Mouse (Mus musculus): ENCODE data around the gene Hoxa7. TPM values are rescaled to one million over a fixed set of nuclear protein-coding genes. Genes with fewer than 3 reads are reported as not detected.

Gene Hoxa7
- polyA plus RNA-seq, 1 experiment from 2014 or later = 0.28 TPM

DNA sequence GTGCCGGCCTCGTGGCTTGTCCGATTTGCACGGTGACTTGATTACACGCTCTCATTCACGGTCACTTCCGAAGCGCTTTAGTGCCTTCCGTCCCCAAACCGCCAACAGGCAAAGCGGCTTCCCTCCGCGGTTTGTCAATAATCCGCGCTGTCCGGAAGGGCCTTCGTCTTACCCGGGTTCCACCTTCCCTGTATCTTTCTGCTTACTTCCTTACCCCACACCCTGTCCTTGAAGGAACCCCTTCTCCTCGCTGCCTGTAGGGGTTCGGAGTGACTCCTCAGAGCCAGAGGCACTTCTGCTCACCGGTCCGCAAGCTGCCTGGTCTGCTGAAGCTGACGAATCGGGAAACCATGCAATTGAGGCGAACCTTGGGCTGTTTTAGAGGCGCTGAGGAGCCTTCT lies 24.7 kb upstream of the Hoxa7 start:
- no peak for ATAC-seq (ENCODE audit: insufficient number of reproducible peaks, insufficient read depth, low FRiP score, low read depth)
- Histone ChIP-seq H3K36me3 (ENCODE audit: control insufficient read depth, insufficient read depth, low read length) (no peaks in the 10 kb centered on the region), H3K4me3 (ENCODE audit: control insufficient read depth in 1 of 2, insufficient read depth in 1 of 2, low read depth in 1 of 2, low read length in 2 of 2) (no peak overlapping the region), H3K9ac (ENCODE audit: low read length) (no peak overlapping the region), H3K27me3 (ENCODE audit: control insufficient read depth, insufficient read depth, low read length) (peaks cover 98% of the 10 kb centered on the region), H3K27ac (replicated peaks in 1 of 2; ENCODE audit: control insufficient read depth in 1 of 2, insufficient read depth in 1 of 2, low read depth in 2 of 2, low read length in 2 of 2) (no peak overlapping the region), H3K4me1 (ENCODE audit: control insufficient read depth in 2 of 2, insufficient read depth in 2 of 2, low read length in 2 of 2) (peaks cover 0 to 6% of the 10 kb centered on the region in 2 experiments; a peak in 2 of 4 replicates), H3K4me2 (ENCODE audit: low read length) (no peak overlapping the region), H3K9me3 (ENCODE audit: control insufficient read depth, low read length) (no peaks in the 10 kb centered on the region)
- WGBS = under 1% methylated on average over 26 of the region's 26 CpGs

DNA sequence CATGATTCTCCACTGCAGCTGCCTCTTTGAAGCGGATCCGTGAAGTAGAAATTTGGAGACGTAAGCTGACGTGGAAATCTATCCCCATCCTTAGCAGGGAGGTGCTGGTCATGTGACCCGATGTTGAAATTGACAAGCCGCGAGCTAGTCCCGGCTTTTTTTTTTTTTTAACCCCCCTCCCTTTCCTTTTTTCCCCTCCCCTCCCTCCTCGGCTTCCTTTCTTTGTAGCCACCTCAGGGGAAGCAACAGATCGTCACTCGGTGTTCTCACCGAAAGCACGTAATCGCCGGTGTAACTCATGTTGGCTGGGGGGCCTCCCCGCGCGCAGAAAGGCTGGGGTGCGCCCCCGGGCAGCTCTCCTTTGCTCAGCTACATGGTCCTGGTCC lies 24.1 kb upstream of the Hoxa7 start, which contains the start of gene Hoxa11:
Hoxa11 (minus strand) TSS at position 54 of the 386 bp plus-strand sequence.
- peak within 1 kb of the TSS in 1 of 2 experiments; percentile 15; a peak in 1 of 4 replicates for H3K4me3 ChIP-seq (ENCODE audit: control insufficient read depth in 1 of 2, insufficient read depth in 1 of 2, low read depth in 1 of 2, low read length in 2 of 2)
- ATAC-seq (ENCODE audit: insufficient number of reproducible peaks, insufficient read depth, low FRiP score, low read depth) = no peak
- peaks cover 0 to 6% of the 10 kb centered on the region in 2 experiments; a peak in 2 of 4 replicates for H3K4me1 ChIP-seq (ENCODE audit: control insufficient read depth in 2 of 2, insufficient read depth in 2 of 2, low read length in 2 of 2)
- H3K9ac ChIP-seq (ENCODE audit: low read length) = no peak within 1 kb of the TSS
- WGBS = under 1% methylated on average over 20 of the region's 20 CpGs
- no peaks in the 10 kb centered on the region for H3K36me3 ChIP-seq (ENCODE audit: control insufficient read depth, insufficient read depth, low read length)
- H3K9me3 ChIP-seq (ENCODE audit: control insufficient read depth, low read length) = no peaks in the 10 kb centered on the region
- no peak within 1 kb of the TSS for H3K27ac ChIP-seq (replicated peaks in 1 of 2; ENCODE audit: control insufficient read depth in 1 of 2, insufficient read depth in 1 of 2, low read depth in 2 of 2, low read length in 2 of 2)
- peak within 1 kb of the TSS; percentile 33 for H3K4me2 ChIP-seq (ENCODE audit: low read length)
- H3K27me3 ChIP-seq (ENCODE audit: control insufficient read depth, insufficient read depth, low read length) = peaks cover 98% of the 10 kb centered on the region

DNA sequence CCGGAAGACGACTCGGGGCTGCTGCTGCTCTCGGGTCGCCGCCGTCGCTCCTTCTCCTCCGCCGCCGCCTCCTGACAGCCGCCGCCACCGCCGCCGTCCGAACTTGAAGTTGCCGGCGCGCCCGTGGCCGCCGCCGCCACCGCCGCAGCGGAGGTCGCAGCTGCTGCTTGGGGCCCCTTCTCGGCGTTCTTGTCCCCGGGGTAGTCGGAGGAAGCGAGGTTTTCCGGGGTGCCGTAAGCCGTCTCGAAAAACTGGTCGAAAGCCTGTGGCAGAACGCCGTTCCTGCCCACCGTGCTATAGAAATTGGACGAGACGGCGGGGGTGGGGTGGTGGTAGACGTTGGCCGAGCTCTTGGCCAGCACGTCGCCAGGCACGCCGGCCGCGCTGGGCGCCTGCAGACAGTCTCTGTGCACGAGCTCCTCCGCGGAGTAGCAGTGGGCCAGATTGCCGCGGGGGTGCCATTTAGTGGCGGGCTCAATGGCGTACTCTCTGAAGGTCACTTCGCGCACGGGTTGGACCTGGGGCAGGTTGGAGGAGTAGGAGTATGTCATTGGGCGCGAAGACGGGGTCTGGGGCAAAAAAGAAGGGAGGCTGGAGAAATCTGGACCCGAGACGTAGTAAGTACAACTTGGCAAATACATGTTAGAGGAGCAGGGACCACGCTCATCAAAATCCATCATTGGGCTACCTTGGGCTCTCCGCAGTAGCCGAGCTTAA lies 23.5 kb upstream of the Hoxa7 start:
- peak overlapping the region in 1 of 2 experiments; percentile 15; a peak in 1 of 4 replicates for H3K4me3 ChIP-seq (ENCODE audit: control insufficient read depth in 1 of 2, insufficient read depth in 1 of 2, low read depth in 1 of 2, low read length in 2 of 2)

DNA sequence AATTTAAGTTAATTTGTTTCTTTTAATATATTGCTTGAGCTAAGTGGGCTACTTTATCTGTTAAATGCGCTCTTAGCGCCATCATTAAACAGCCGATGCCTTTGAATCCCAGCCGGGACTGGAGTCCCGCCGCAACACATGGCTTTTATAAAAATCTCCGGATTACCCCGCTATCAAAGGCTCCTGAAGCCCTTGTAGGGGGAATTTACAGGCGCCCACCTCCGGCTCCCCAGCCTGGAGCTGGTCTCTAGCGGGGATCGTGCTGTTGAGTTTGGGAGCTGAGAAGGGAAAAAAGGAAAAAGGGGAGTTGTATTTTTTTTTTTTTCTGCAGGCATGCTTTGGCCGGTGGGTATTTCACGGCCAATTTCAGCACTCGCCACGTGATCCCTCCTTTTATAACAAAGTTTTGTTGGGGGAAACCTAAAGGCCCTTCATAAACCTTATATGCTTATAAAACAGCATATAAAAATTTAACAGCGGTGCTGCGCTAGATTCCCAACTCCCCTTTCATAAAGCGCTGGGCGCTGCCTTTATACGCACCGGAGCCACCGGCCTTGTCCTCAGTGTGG lies 22.9 kb upstream of the Hoxa7 start:
- H3K36me3 ChIP-seq (ENCODE audit: control insufficient read depth, insufficient read depth, low read length) = no peaks in the 10 kb centered on the region
- peaks cover 3 to 6% of the 10 kb centered on the region in 2 experiments; a peak in 2 of 4 replicates for H3K4me1 ChIP-seq (ENCODE audit: control insufficient read depth in 2 of 2, insufficient read depth in 2 of 2, low read length in 2 of 2)
- H3K4me3 ChIP-seq (ENCODE audit: control insufficient read depth in 1 of 2, insufficient read depth in 1 of 2, low read depth in 1 of 2, low read length in 2 of 2) = peak overlapping the region in 1 of 2 experiments; percentile 15; a peak in 1 of 4 replicates
- H3K4me2 ChIP-seq (ENCODE audit: low read length) = peak overlapping the region; percentile 33; the same call in 1 of the 2 replicates
- no peaks in the 10 kb centered on the region for H3K9me3 ChIP-seq (ENCODE audit: control insufficient read depth, low read length)
- H3K27ac ChIP-seq (replicated peaks in 1 of 2; ENCODE audit: control insufficient read depth in 1 of 2, insufficient read depth in 1 of 2, low read depth in 2 of 2, low read length in 2 of 2) = no peak overlapping the region
- ATAC-seq (ENCODE audit: insufficient number of reproducible peaks, insufficient read depth, low FRiP score, low read depth) = no peak
- 2% methylated on average over 23 of the region's 23 CpGs for WGBS
- no peak overlapping the region for H3K9ac ChIP-seq (ENCODE audit: low read length)
- peaks cover 100% of the 10 kb centered on the region for H3K27me3 ChIP-seq (ENCODE audit: control insufficient read depth, insufficient read depth, low read length)

More for the DNA sequence above, 23.5 kb upstream of the Hoxa7 start:
- Histone ChIP-seq H3K4me1 (ENCODE audit: control insufficient read depth in 2 of 2, insufficient read depth in 2 of 2, low read length in 2 of 2) (peaks cover under 1 to 6% of the 10 kb centered on the region in 2 experiments; a peak in 2 of 4 replicates), H3K9me3 (ENCODE audit: control insufficient read depth, low read length) (no peaks in the 10 kb centered on the region), H3K27me3 (ENCODE audit: control insufficient read depth, insufficient read depth, low read length) (peaks cover 100% of the 10 kb centered on the region), H3K9ac (ENCODE audit: low read length) (no peak overlapping the region), H3K4me2 (ENCODE audit: low read length) (peak overlapping the region; percentile 33), H3K36me3 (ENCODE audit: control insufficient read depth, insufficient read depth, low read length) (no peaks in the 10 kb centered on the region), H3K27ac (replicated peaks in 1 of 2; ENCODE audit: control insufficient read depth in 1 of 2, insufficient read depth in 1 of 2, low read depth in 2 of 2, low read length in 2 of 2) (no peak overlapping the region)
- no peak for ATAC-seq (ENCODE audit: insufficient number of reproducible peaks, insufficient read depth, low FRiP score, low read depth)
- 1% methylated on average over 59 of the region's 71 CpGs for WGBS

DNA sequence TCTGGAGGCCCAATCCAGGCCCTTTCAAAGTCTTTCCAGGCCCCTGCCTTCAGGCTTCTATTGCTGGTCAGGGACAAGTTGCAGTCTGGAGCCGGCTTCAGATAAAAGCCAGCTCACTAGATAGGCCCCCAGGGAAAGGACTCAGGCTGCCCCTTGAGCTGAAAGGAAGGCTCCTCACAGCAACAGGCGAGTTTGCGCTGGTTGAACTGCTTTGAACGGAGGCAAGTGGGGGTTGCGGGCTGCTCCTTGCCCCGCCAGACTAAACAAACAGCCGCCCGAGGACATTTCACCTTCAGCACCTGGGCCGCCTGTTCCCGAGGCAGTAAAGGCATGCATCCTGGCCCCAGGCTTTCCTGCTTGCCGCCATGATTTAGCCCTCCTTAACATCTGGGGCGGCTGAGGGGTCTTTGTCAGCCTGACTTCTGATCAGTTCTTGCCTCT lies 22.0 kb upstream of the Hoxa7 start:
- H3K4me2 ChIP-seq (ENCODE audit: low read length) = no peak overlapping the region
- H3K36me3 ChIP-seq (ENCODE audit: control insufficient read depth, insufficient read depth, low read length) = no peaks in the 10 kb centered on the region
- H3K27me3 ChIP-seq (ENCODE audit: control insufficient read depth, insufficient read depth, low read length) = peaks cover 99% of the 10 kb centered on the region
- H3K4me3 ChIP-seq (ENCODE audit: control insufficient read depth in 1 of 2, insufficient read depth in 1 of 2, low read depth in 1 of 2, low read length in 2 of 2) = no peak overlapping the region
- no peak for ATAC-seq (ENCODE audit: insufficient number of reproducible peaks, insufficient read depth, low FRiP score, low read depth)
- peaks cover 3 to 6% of the 10 kb centered on the region in 2 experiments; a peak in 2 of 4 replicates for H3K4me1 ChIP-seq (ENCODE audit: control insufficient read depth in 2 of 2, insufficient read depth in 2 of 2, low read length in 2 of 2)
- no peak overlapping the region for H3K9ac ChIP-seq (ENCODE audit: low read length)
- no peak overlapping the region for H3K27ac ChIP-seq (replicated peaks in 1 of 2; ENCODE audit: control insufficient read depth in 1 of 2, insufficient read depth in 1 of 2, low read depth in 2 of 2, low read length in 2 of 2)
- WGBS = under 1% methylated on average over 12 of the region's 12 CpGs
- H3K9me3 ChIP-seq (ENCODE audit: control insufficient read depth, low read length) = no peaks in the 10 kb centered on the region

DNA sequence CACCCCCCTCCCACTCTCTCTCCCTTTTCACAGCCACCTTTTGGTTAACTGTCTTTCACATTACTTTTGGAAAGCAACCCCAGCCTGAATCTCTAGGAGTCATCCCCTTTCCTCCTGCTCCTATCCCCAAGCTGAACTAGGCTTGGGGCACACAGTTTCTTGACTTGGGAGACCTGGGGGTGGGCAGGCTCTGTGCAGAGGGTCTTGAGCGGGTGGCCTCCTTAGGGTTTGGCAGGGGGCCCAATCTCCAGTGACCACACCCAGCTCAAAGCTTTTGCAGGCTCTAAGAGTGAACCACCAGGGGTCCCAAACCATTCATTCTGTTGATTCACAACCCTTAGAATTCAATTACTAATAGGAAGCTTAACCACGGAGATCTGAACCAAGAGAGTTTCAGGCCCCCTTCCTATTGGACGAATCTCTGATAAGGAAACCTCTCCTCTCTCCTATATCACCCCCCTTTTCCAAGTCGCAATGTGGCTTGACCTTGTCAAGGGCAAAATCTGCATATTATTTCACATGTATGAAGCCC lies 21.2 kb upstream of the Hoxa7 start:
- H3K9me3 ChIP-seq (ENCODE audit: control insufficient read depth, low read length) = no peaks in the 10 kb centered on the region
- H3K27ac ChIP-seq (replicated peaks in 1 of 2; ENCODE audit: control insufficient read depth in 1 of 2, insufficient read depth in 1 of 2, low read depth in 2 of 2, low read length in 2 of 2) = no peak overlapping the region
- H3K4me3 ChIP-seq (ENCODE audit: control insufficient read depth in 1 of 2, insufficient read depth in 1 of 2, low read depth in 1 of 2, low read length in 2 of 2) = no peak overlapping the region
- ATAC-seq (ENCODE audit: insufficient number of reproducible peaks, insufficient read depth, low FRiP score, low read depth) = no peak
- H3K4me2 ChIP-seq (ENCODE audit: low read length) = no peak overlapping the region
- H3K4me1 ChIP-seq (ENCODE audit: control insufficient read depth in 2 of 2, insufficient read depth in 2 of 2, low read length in 2 of 2) = peaks cover 3 to 6% of the 10 kb centered on the region in 2 experiments; a peak in 2 of 4 replicates
- no peak overlapping the region for H3K9ac ChIP-seq (ENCODE audit: low read length)
- no peaks in the 10 kb centered on the region for H3K36me3 ChIP-seq (ENCODE audit: control insufficient read depth, insufficient read depth, low read length)
- H3K27me3 ChIP-seq (ENCODE audit: control insufficient read depth, insufficient read depth, low read length) = peaks cover 99% of the 10 kb centered on the region
- 6% methylated on average over 4 of the region's 4 CpGs for WGBS

DNA sequence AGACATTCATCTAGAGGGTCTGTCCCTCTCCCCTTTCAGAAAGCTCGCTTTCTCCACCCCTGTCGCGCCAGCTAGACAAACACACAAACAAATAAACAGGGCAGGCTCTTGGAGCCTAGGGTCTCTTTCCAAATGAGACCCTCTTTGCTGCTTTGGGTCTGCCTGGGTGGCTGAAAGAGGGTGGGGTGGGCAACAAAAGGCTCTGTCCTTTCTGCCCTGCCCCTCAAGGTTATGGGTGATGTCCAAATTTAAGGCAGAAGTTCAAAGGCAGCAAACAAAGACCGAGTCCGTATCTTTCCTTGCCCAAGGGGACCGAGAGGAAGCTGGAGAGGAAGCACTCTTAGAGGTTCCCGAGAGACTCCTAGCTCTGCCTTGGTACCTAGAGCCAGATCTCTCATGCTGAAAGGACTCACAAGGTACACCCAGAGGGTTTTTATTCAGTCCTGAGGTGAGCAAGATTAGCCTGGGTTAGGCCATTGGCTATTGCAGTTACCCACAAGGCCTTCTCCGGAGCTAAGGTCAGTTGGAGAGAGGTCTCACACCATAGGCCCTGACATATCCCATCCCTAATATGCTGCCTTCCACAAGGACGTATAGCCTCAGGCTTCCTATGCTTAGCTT lies 19.5 kb upstream of the Hoxa7 start:
- WGBS = 4% methylated on average over 9 of the region's 9 CpGs
- Histone ChIP-seq H3K4me1 (ENCODE audit: control insufficient read depth in 2 of 2, insufficient read depth in 2 of 2, low read length in 2 of 2) (peaks cover 3 to 6% of the 10 kb centered on the region in 2 experiments; a peak in 2 of 4 replicates), H3K9ac (ENCODE audit: low read length) (no peak overlapping the region), H3K27ac (replicated peaks in 1 of 2; ENCODE audit: control insufficient read depth in 1 of 2, insufficient read depth in 1 of 2, low read depth in 2 of 2, low read length in 2 of 2) (no peak overlapping the region), H3K9me3 (ENCODE audit: control insufficient read depth, low read length) (no peaks in the 10 kb centered on the region), H3K27me3 (ENCODE audit: control insufficient read depth, insufficient read depth, low read length) (peaks cover 99% of the 10 kb centered on the region), H3K4me3 (ENCODE audit: control insufficient read depth in 1 of 2, insufficient read depth in 1 of 2, low read depth in 1 of 2, low read length in 2 of 2) (no peak overlapping the region), H3K36me3 (ENCODE audit: control insufficient read depth, insufficient read depth, low read length) (no peaks in the 10 kb centered on the region), H3K4me2 (ENCODE audit: low read length) (no peak overlapping the region)
- ATAC-seq (ENCODE audit: insufficient number of reproducible peaks, insufficient read depth, low FRiP score, low read depth) = no peak; the same call in 1 of the 2 replicates

All from heart, embryonic 14.5 days (tissue).